Mouse (Mus musculus): ENCODE measurements at regions not wholly inside any gene's neighbourhood (a gene's known extent, or its start where the extent isn't known, plus 50 kb on each side); places are given as distances from the start of the nearest gene placed in this dataset.

GRCm38 (mm10) chr14:103919380-103919779, 75.2 kb upstream of the Ednrb start:
- no peak for TF ChIP-seq POLR2A (IDR thresholded peaks at IDR 0.05; ENCODE audit: borderline replicate concordance, extremely low read depth, insufficient read depth, insufficient read length, poor library complexity, severe bottlenecking)
- TF ChIP-seq CTCF (IDR thresholded peaks at IDR 0.05; ENCODE audit: borderline replicate concordance, extremely low read depth, insufficient read depth, insufficient read length) = no peak
